Mouse (Mus musculus) midbrain, embryonic 16.5 days (tissue): Measurements from ENCODE around the gene Schip1. TPM values are rescaled to one million over a fixed set of nuclear protein-coding genes. Genes with fewer than 3 reads are reported as not detected.

ENCODE experiments used
- ATAC-seq: fragments of 200-750 bp; cut with Nextera tagmentation; 2 replicates; pipeline ENCODE4 v1.8.0; 2017; ENCODE audit warnings: moderate TSS enrichment
- H3K27ac ChIP-seq: fragments of 300-500 bp; sonication (generic); 2 replicates; pipeline ENCODE4 v1.5.1; 2014; ENCODE audit warnings: mild to moderate bottlenecking, low read length, mixed read lengths
- H3K27me3 ChIP-seq: fragments of 300-500 bp; sonication (generic); 2 replicates; pipeline ENCODE4 v1.6.1; 2014; ENCODE audit warnings: low read depth, low read length, mixed read lengths; ENCODE audit not compliant: control insufficient read depth, insufficient read depth
- H3K36me3 ChIP-seq: fragments of 300-500 bp; sonication (generic); 2 replicates; pipeline ENCODE4 v1.6.1; 2014; ENCODE audit warnings: mild to moderate bottlenecking, low read length, moderate library complexity, mixed read lengths; ENCODE audit not compliant: control insufficient read depth, insufficient read depth
- H3K4me1 ChIP-seq: fragments of 300-500 bp; sonication (generic); 2 replicates; pipeline ENCODE4 v1.6.1; 2014; ENCODE audit warnings: mild to moderate bottlenecking, low read length, mixed read lengths; ENCODE audit not compliant: control insufficient read depth, insufficient read depth
- H3K4me2 ChIP-seq: fragments of 300-500 bp; sonication (generic); 2 replicates; pipeline ENCODE4 v1.6.1; 2014; ENCODE audit warnings: mild to moderate bottlenecking, low read length, mixed read lengths
- H3K4me3 ChIP-seq: fragments of 300-500 bp; sonication (generic); 2 replicates; pipeline ENCODE4 v1.5.1; 2014; ENCODE audit warnings: low read depth, mild to moderate bottlenecking, low read length, moderate library complexity, mixed read lengths
- H3K9ac ChIP-seq: fragments of 300-500 bp; sonication (generic); 2 replicates; pipeline ENCODE4 v1.6.1; 2014; ENCODE audit warnings: low read depth, low read length, mixed read lengths
- H3K9me3 ChIP-seq: fragments of 300-500 bp; sonication (generic); replicated peaks from 2 replicates; pipeline ENCODE4 v1.6.1; 2014; ENCODE audit warnings: mild to moderate bottlenecking, low read length, mixed read lengths; ENCODE audit not compliant: control insufficient read depth, poor library complexity, severe bottlenecking
- whole genome bisulfite sequencing: fragments of 180-500 bp; shearing (Covaris S2); extraction: QIAGEN DNeasy Blood & Tissue Kit; methylation state at CpG from one replicate; pipeline ENCODE4 v1.1.7; 2014; 5-methylcytosine and 5-hydroxymethylcytosine counted together
- polyA plus RNA-seq: library from polyadenylated mRNA; unstranded; fragments of >200 nt; fragmentation: Nextera tagmentation; extraction: Ambion mirVana; gene quantifications from 2 replicates; pipeline ENCODE4 v1.2.1, GENCODE M21; 2015

Schip1 gene
- polyA plus RNA-seq, 1 experiment from 2014 or later, result 147 TPM

GRCm38 (mm10) chr3:68589220-68589840, 524.7 kb downstream of the Schip1 start:
- Histone ChIP-seq H3K27me3 (no peaks in the 10 kb centered on the region), H3K4me2 (no peak overlapping the region), H3K27ac (no peak overlapping the region), H3K4me3 (no peak overlapping the region), H3K4me1 (peaks cover 38% of the 10 kb centered on the region), H3K9ac (no peak overlapping the region), H3K36me3 (no peaks in the 10 kb centered on the region), H3K9me3 (no peaks in the 10 kb centered on the region)
- ATAC-seq, result no peak
- WGBS, result 87% methylated on average over 9 of the region's 9 CpGs

GRCm38 (mm10) chr3:68590436-68590835, 525.8 kb downstream of the Schip1 start:
- peaks cover 36% of the 10 kb centered on the region for H3K4me1 ChIP-seq
- H3K4me3 ChIP-seq, result no peak overlapping the region
- H3K36me3 ChIP-seq, result no peaks in the 10 kb centered on the region
- no peak for ATAC-seq
- no peaks in the 10 kb centered on the region for H3K9me3 ChIP-seq
- H3K9ac ChIP-seq, result no peak overlapping the region
- 54% methylated on average over 8 of the region's 8 CpGs for WGBS
- no peak overlapping the region for H3K4me2 ChIP-seq
- no peak overlapping the region for H3K27ac ChIP-seq
- H3K27me3 ChIP-seq, result no peaks in the 10 kb centered on the region

- Histone ChIP-seq H3K4me1 (peaks cover 24% of the 10 kb centered on the region), H3K27me3 (no peaks in the 10 kb centered on the region), H3K4me2 (no peak overlapping the region), H3K9me3 (no peaks in the 10 kb centered on the region), H3K4me3 (no peak overlapping the region), H3K27ac (no peak overlapping the region), H3K9ac (no peak overlapping the region), H3K36me3 (no peaks in the 10 kb centered on the region)
- ATAC-seq, result no peak
- WGBS, result 79% methylated on average over 10 of the region's 10 CpGs
Observed at GRCm38 (mm10) chr3:68592575-68592974, 528.0 kb downstream of the Schip1 start.

- WGBS, result 55% methylated on average over 12 of the region's 12 CpGs
- ATAC-seq, result no peak
- Histone ChIP-seq H3K36me3 (no peaks in the 10 kb centered on the region), H3K4me1 (peaks cover 20% of the 10 kb centered on the region), H3K4me3 (no peak overlapping the region), H3K9me3 (no peaks in the 10 kb centered on the region), H3K27ac (no peak overlapping the region), H3K9ac (no peak overlapping the region), H3K4me2 (no peak overlapping the region), H3K27me3 (no peaks in the 10 kb centered on the region)
Observed at GRCm38 (mm10) chr3:68593073-68593867, 528.7 kb downstream of the Schip1 start.

- H3K36me3 ChIP-seq, result no peaks in the 10 kb centered on the region
- H3K4me3 ChIP-seq, result no peak overlapping the region
- H3K27ac ChIP-seq, result no peak overlapping the region
- peaks cover 18% of the 10 kb centered on the region for H3K4me1 ChIP-seq
- no peak overlapping the region for H3K9ac ChIP-seq
- 70% methylated on average over 10 of the region's 10 CpGs for WGBS
- ATAC-seq, result no peak
- no peaks in the 10 kb centered on the region for H3K27me3 ChIP-seq
- H3K9me3 ChIP-seq, result no peaks in the 10 kb centered on the region
- H3K4me2 ChIP-seq, result no peak overlapping the region
Observed at GRCm38 (mm10) chr3:68595316-68595925, 530.8 kb downstream of the Schip1 start.

- H3K9me3 ChIP-seq, result no peaks in the 10 kb centered on the region
- H3K9ac ChIP-seq, result no peak overlapping the region
- no peak overlapping the region for H3K27ac ChIP-seq
- no peak for ATAC-seq
- H3K4me3 ChIP-seq, result no peak overlapping the region
- H3K36me3 ChIP-seq, result no peaks in the 10 kb centered on the region
- no peaks in the 10 kb centered on the region for H3K27me3 ChIP-seq
- WGBS, result 88% methylated on average over 4 of the region's 4 CpGs
- no peak overlapping the region for H3K4me2 ChIP-seq
- H3K4me1 ChIP-seq, result peaks cover 13% of the 10 kb centered on the region
Observed at GRCm38 (mm10) chr3:68596938-68597337, 532.3 kb downstream of the Schip1 start.

GRCm38 (mm10) chr3:68602891-68603290, 538.3 kb downstream of the Schip1 start:
- Histone ChIP-seq H3K4me2 (no peak overlapping the region), H3K27ac (no peak overlapping the region), H3K4me1 (peaks cover 14% of the 10 kb centered on the region; the same call in 1 of the 2 replicates), H3K4me3 (no peak overlapping the region), H3K36me3 (no peaks in the 10 kb centered on the region), H3K9me3 (no peaks in the 10 kb centered on the region), H3K27me3 (no peaks in the 10 kb centered on the region), H3K9ac (no peak overlapping the region)
- 76% methylated on average over 9 of the region's 9 CpGs for WGBS
- no peak for ATAC-seq

- Histone ChIP-seq H3K27ac (peak overlapping the region; percentile 1; the same call in 1 of the 2 replicates), H3K4me3 (no peak overlapping the region), H3K9ac (no peak overlapping the region), H3K36me3 (no peaks in the 10 kb centered on the region), H3K27me3 (no peaks in the 10 kb centered on the region), H3K4me1 (peaks cover 14% of the 10 kb centered on the region; the same call in 1 of the 2 replicates), H3K4me2 (no peak overlapping the region), H3K9me3 (no peaks in the 10 kb centered on the region)
- peak; percentile 26; the same call in 1 of the 2 replicates for ATAC-seq
- 49% methylated on average over 10 of the region's 10 CpGs for WGBS
Observed at GRCm38 (mm10) chr3:68604467-68604866, 539.9 kb downstream of the Schip1 start.

GRCm38 (mm10) chr3:68604962-68605361, 540.4 kb downstream of the Schip1 start:
- no peaks in the 10 kb centered on the region for H3K36me3 ChIP-seq
- peak; percentile 52; the same call in 1 of the 2 replicates for ATAC-seq
- H3K27me3 ChIP-seq, result no peaks in the 10 kb centered on the region
- WGBS, result 45% methylated on average over 10 of the region's 10 CpGs
- H3K4me1 ChIP-seq, result peaks cover 16% of the 10 kb centered on the region
- no peak overlapping the region for H3K4me3 ChIP-seq
- H3K4me2 ChIP-seq, result no peak overlapping the region
- peak overlapping the region; percentile 1; the same call in 1 of the 2 replicates for H3K27ac ChIP-seq
- H3K9ac ChIP-seq, result no peak overlapping the region
- no peaks in the 10 kb centered on the region for H3K9me3 ChIP-seq
